Mouse (Mus musculus): ENCODE data around the gene Myh3. TPM values are rescaled to one million over a fixed set of nuclear protein-coding genes. Genes with fewer than 3 reads are reported as not detected.
A peak's percentile ranks its signal among the peaks of the same experiment; 100 is the strongest.

Gene Myh3
- polyA plus RNA-seq, 1 experiment from 2014 or later = 0.17 TPM

- no peaks in the 10 kb centered on the region for H3K36me3 ChIP-seq (ENCODE audit: poor library complexity, severe bottlenecking)
- no peaks in the 10 kb centered on the region for H3K4me1 ChIP-seq
- WGBS = 92% methylated on average over 5 of the region's 5 CpGs
- H3K9ac ChIP-seq = no peak overlapping the region
- H3K4me3 ChIP-seq = no peak overlapping the region
- no peaks in the 10 kb centered on the region for H3K27me3 ChIP-seq
- no peak overlapping the region for H3K4me2 ChIP-seq
- no peak overlapping the region for H3K27ac ChIP-seq
- no peaks in the 10 kb centered on the region for H3K9me3 ChIP-seq (replicated peaks)
- no peak for ATAC-seq
Observed at GRCm38 (mm10) chr11:67093652-67094051, 15.6 kb downstream of the Myh3 start.

DNA sequence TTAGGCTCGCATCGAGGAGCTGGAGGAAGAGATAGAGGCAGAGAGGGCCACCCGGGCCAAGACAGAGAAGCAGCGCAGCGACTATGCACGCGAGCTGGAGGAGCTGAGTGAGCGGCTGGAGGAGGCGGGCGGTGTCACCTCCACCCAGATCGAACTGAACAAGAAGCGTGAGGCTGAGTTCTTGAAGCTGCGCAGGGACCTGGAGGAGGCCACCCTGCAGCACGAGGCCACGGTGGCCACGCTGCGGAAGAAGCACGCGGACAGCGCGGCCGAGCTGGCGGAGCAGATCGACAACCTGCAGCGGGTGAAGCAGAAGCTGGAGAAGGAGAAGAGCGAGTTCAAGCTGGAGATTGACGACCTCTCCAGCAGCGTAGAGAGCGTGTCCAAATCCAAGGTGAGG, 16.4 kb downstream of the Myh3 start:
- Histone ChIP-seq H3K4me3 (no peak overlapping the region), H3K4me1 (no peaks in the 10 kb centered on the region), H3K9ac (no peak overlapping the region), H3K27ac (no peak overlapping the region), H3K4me2 (no peak overlapping the region), H3K9me3 (replicated peaks) (no peaks in the 10 kb centered on the region), H3K36me3 (ENCODE audit: poor library complexity, severe bottlenecking) (no peaks in the 10 kb centered on the region), H3K27me3 (no peaks in the 10 kb centered on the region)
- ATAC-seq = no peak
- WGBS = 87% methylated on average over 29 of the region's 29 CpGs

- no peaks in the 10 kb centered on the region for H3K9me3 ChIP-seq (replicated peaks)
- WGBS = 92% methylated on average over 10 of the region's 10 CpGs
- no peaks in the 10 kb centered on the region for H3K36me3 ChIP-seq (ENCODE audit: poor library complexity, severe bottlenecking)
- H3K27ac ChIP-seq = no peak overlapping the region
- H3K4me3 ChIP-seq = no peak overlapping the region
- no peaks in the 10 kb centered on the region for H3K4me1 ChIP-seq
- H3K4me2 ChIP-seq = no peak overlapping the region
- no peak for ATAC-seq
- no peak overlapping the region for H3K9ac ChIP-seq
- no peaks in the 10 kb centered on the region for H3K27me3 ChIP-seq
Observed at GRCm38 (mm10) chr11:67097709-67098108, 19.6 kb downstream of the Myh3 start.

- 85% methylated on average over 11 of the region's 11 CpGs for WGBS
- H3K27ac ChIP-seq = no peak overlapping the region
- ATAC-seq = no peak
- H3K4me1 ChIP-seq = no peaks in the 10 kb centered on the region
- H3K36me3 ChIP-seq (ENCODE audit: poor library complexity, severe bottlenecking) = no peaks in the 10 kb centered on the region
- H3K4me3 ChIP-seq = no peak overlapping the region
- no peaks in the 10 kb centered on the region for H3K27me3 ChIP-seq
- H3K9ac ChIP-seq = no peak overlapping the region
- no peak overlapping the region for H3K4me2 ChIP-seq
- no peaks in the 10 kb centered on the region for H3K9me3 ChIP-seq (replicated peaks)
Observed at GRCm38 (mm10) chr11:67098427-67098826, 20.3 kb downstream of the Myh3 start.

DNA sequence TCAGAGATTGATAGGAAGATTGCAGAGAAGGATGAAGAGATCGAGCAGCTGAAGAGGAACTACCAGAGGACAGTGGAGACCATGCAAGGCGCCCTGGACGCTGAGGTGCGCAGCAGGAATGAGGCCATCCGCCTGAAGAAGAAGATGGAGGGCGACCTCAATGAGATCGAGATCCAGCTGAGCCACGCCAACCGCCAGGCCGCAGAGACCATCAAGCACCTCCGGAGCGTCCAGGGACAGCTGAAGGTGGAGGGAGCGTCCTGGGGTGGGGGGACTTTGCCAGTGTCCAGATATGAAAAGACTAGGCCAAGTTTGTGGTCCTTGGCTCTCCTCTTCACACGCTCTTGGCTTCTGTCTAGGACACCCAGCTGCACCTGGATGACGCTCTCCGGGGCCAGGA, 21.1 kb downstream of the Myh3 start:
- Histone ChIP-seq H3K4me1 (no peaks in the 10 kb centered on the region), H3K27me3 (no peaks in the 10 kb centered on the region), H3K9me3 (replicated peaks) (no peaks in the 10 kb centered on the region), H3K36me3 (ENCODE audit: poor library complexity, severe bottlenecking) (no peaks in the 10 kb centered on the region), H3K4me2 (no peak overlapping the region), H3K9ac (no peak overlapping the region), H3K27ac (no peak overlapping the region), H3K4me3 (no peak overlapping the region)
- no peak for ATAC-seq
- WGBS = 96% methylated on average over 16 of the region's 16 CpGs

DNA sequence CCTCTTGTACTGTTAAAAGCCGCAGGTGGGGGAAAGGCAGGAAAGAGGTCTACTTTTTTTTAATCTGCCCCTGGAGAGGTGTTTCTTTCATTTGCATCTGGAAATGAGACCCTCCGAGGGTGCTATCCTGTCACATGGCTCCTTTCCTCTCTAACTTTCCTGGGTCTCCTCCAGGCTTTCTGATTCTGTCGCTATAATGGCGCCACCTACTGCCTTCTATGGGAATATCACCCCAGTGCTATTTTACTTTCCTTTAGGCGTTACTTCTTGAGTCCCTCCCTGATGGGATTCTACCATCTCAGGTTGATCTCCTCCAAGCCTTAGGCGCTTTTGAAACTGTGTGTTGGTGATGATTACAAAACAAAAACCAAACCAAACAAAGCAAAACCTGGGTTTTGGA, 22.1 kb downstream of the Myh3 start:
- H3K9ac ChIP-seq = no peak overlapping the region
- WGBS = 35% methylated on average over 6 of the region's 6 CpGs
- H3K4me2 ChIP-seq = no peak overlapping the region
- no peak overlapping the region for H3K4me3 ChIP-seq
- ATAC-seq = no peak
- H3K36me3 ChIP-seq (ENCODE audit: poor library complexity, severe bottlenecking) = no peaks in the 10 kb centered on the region
- H3K27me3 ChIP-seq = no peaks in the 10 kb centered on the region
- no peak overlapping the region for H3K27ac ChIP-seq
- H3K9me3 ChIP-seq (replicated peaks) = no peaks in the 10 kb centered on the region
- no peaks in the 10 kb centered on the region for H3K4me1 ChIP-seq

DNA sequence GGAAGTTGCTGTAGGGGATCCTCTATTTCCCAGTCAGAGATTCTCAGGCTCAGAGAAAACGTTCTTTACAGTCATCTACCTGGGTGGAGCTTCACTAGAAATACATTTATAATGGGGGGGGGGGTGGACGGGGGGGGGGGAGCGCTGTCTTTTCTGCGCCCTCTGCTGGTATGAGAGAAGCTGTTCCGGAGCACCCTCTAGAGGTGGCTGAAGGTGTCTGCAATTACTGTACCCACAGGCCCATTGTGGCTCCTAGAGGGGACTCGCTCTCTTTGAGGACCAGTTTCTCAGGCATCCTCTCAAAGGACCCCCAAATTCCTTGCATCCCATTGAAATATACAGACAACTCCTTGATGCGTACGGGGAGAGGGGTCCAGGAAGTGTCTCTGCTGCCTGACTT, 23.6 kb downstream of the Myh3 start:
- ATAC-seq = no peak
- Histone ChIP-seq H3K4me1 (peaks cover 6% of the 10 kb centered on the region; the same call in 1 of the 2 replicates), H3K9ac (no peak overlapping the region), H3K27me3 (no peaks in the 10 kb centered on the region), H3K4me3 (no peak overlapping the region), H3K27ac (no peak overlapping the region), H3K9me3 (replicated peaks) (no peaks in the 10 kb centered on the region), H3K36me3 (ENCODE audit: poor library complexity, severe bottlenecking) (no peaks in the 10 kb centered on the region), H3K4me2 (no peak overlapping the region)
- WGBS = 38% methylated on average over 5 of the region's 8 CpGs

- no peak overlapping the region for H3K27ac ChIP-seq
- H3K4me1 ChIP-seq = peaks cover 6% of the 10 kb centered on the region; the same call in 1 of the 2 replicates
- no peak overlapping the region for H3K9ac ChIP-seq
- H3K36me3 ChIP-seq (ENCODE audit: poor library complexity, severe bottlenecking) = no peaks in the 10 kb centered on the region
- H3K27me3 ChIP-seq = no peaks in the 10 kb centered on the region
- H3K9me3 ChIP-seq (replicated peaks) = no peaks in the 10 kb centered on the region
- ATAC-seq = no peak
- H3K4me3 ChIP-seq = no peak overlapping the region
- H3K4me2 ChIP-seq = no peak overlapping the region
- 85% methylated on average over 9 of the region's 9 CpGs for WGBS
Observed at GRCm38 (mm10) chr11:67103256-67103655, 25.2 kb downstream of the Myh3 start.

DNA sequence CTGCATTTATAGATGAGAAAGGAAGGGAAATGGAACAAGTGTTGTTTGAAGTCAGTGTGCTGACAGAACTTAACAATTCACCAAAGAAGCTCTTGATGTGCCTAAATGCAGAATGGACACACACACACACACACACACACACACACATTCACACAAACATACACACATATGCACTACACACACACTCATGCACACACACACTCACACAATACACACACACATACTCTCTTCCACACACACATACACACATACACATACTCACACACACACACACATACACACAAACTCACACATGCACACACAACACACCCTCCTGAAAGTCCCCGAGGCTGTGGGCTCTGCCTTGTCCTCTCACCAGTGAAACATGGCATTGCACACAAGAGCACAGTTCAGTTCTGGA, 26.1 kb downstream of the Myh3 start:
- H3K36me3 ChIP-seq (ENCODE audit: poor library complexity, severe bottlenecking) = no peaks in the 10 kb centered on the region
- no peak overlapping the region for H3K4me2 ChIP-seq
- H3K4me1 ChIP-seq = peaks cover 6% of the 10 kb centered on the region; the same call in 1 of the 2 replicates
- no peak overlapping the region for H3K9ac ChIP-seq
- H3K27ac ChIP-seq = no peak overlapping the region
- H3K9me3 ChIP-seq (replicated peaks) = no peaks in the 10 kb centered on the region
- 83% methylated on average over 1 of the region's 1 CpGs for WGBS
- no peaks in the 10 kb centered on the region for H3K27me3 ChIP-seq
- no peak overlapping the region for H3K4me3 ChIP-seq
- no peak for ATAC-seq

GRCm38 (mm10) chr11:67104714-67105113, 26.6 kb downstream of the Myh3 start:
- WGBS = 63% methylated on average over 11 of the region's 11 CpGs
- no peak overlapping the region for H3K4me2 ChIP-seq
- peaks cover 6% of the 10 kb centered on the region; the same call in 1 of the 2 replicates for H3K4me1 ChIP-seq
- no peaks in the 10 kb centered on the region for H3K9me3 ChIP-seq (replicated peaks)
- H3K4me3 ChIP-seq = no peak overlapping the region
- no peaks in the 10 kb centered on the region for H3K27me3 ChIP-seq
- ATAC-seq = no peak
- H3K36me3 ChIP-seq (ENCODE audit: poor library complexity, severe bottlenecking) = no peaks in the 10 kb centered on the region
- H3K9ac ChIP-seq = no peak overlapping the region
- H3K27ac ChIP-seq = no peak overlapping the region

DNA sequence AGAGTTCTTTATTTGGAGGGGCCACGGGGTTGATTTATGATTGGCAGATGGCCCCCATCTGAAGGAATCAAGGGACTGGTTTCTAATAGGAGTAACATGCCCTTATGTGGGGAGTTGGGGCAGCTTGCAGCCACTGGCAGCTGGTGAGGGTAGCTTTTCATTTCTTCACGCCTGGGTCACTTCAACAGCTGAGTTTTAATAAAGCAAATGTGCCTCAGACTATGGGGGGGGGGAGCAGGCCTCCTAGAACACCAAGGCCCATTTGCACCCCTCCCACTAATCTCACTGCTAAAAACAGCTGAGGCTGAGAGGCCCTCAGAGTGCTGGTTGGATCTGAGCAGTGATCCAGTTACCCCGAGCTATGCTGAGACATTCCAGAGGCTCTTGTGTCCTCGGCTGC, 27.6 kb downstream of the Myh3 start:
- H3K36me3 ChIP-seq (ENCODE audit: poor library complexity, severe bottlenecking) = no peaks in the 10 kb centered on the region
- WGBS = 64% methylated on average over 4 of the region's 4 CpGs
- H3K4me3 ChIP-seq = no peak overlapping the region
- no peak overlapping the region for H3K4me2 ChIP-seq
- H3K9me3 ChIP-seq (replicated peaks) = no peaks in the 10 kb centered on the region
- peaks cover 6% of the 10 kb centered on the region; the same call in 1 of the 2 replicates for H3K4me1 ChIP-seq
- no peak overlapping the region for H3K27ac ChIP-seq
- H3K9ac ChIP-seq = no peak overlapping the region
- no peaks in the 10 kb centered on the region for H3K27me3 ChIP-seq
- ATAC-seq = no peak

GRCm38 (mm10) chr11:67106973-67107372, 28.9 kb downstream of the Myh3 start:
- no peak overlapping the region for H3K27ac ChIP-seq
- H3K4me3 ChIP-seq = no peak overlapping the region
- WGBS = 72% methylated on average over 10 of the region's 10 CpGs
- H3K36me3 ChIP-seq (ENCODE audit: poor library complexity, severe bottlenecking) = no peaks in the 10 kb centered on the region
- H3K9ac ChIP-seq = no peak overlapping the region
- H3K9me3 ChIP-seq (replicated peaks) = no peaks in the 10 kb centered on the region
- H3K4me2 ChIP-seq = no peak overlapping the region
- H3K27me3 ChIP-seq = no peaks in the 10 kb centered on the region
- H3K4me1 ChIP-seq = peaks cover 6% of the 10 kb centered on the region; the same call in 1 of the 2 replicates
- ATAC-seq = no peak

- H3K27ac ChIP-seq = no peak overlapping the region
- WGBS = 32% methylated on average over 5 of the region's 5 CpGs
- H3K36me3 ChIP-seq (ENCODE audit: poor library complexity, severe bottlenecking) = no peaks in the 10 kb centered on the region
- no peaks in the 10 kb centered on the region for H3K9me3 ChIP-seq (replicated peaks)
- H3K4me3 ChIP-seq = no peak overlapping the region
- no peak overlapping the region for H3K9ac ChIP-seq
- H3K27me3 ChIP-seq = no peaks in the 10 kb centered on the region
- H3K4me1 ChIP-seq = peaks cover 6% of the 10 kb centered on the region; the same call in 1 of the 2 replicates
- peak; percentile 66 for ATAC-seq
- no peak overlapping the region for H3K4me2 ChIP-seq
Observed at GRCm38 (mm10) chr11:67110168-67110948, 32.3 kb downstream of the Myh3 start.

Measured in forebrain, embryonic 13.5 days (tissue).